Mouse (Mus musculus) liver, embryonic 16.5 days (tissue): ENCODE results near the gene Fam214a. TPM values are rescaled to one million over a fixed set of nuclear protein-coding genes. Genes with fewer than 3 reads are reported as not detected.

Experiments
- ATAC-seq: fragments of 200-750 bp; cut with Nextera tagmentation; 2 replicates; pipeline ENCODE4 v1.8.0; 2017; ENCODE audit warnings: low read depth, mild to moderate bottlenecking, moderate number of reproducible peaks, moderate library complexity
- H3K27ac ChIP-seq: fragments of 300-500 bp; sonication (generic); 2 replicates; pipeline ENCODE4 v1.5.1; 2014; ENCODE audit warnings: mild to moderate bottlenecking, low read length
- H3K27me3 ChIP-seq: fragments of 300-500 bp; sonication (generic); 2 replicates; pipeline ENCODE4 v1.6.1; 2014; ENCODE audit warnings: low read depth, low read length, mixed read lengths; ENCODE audit not compliant: control insufficient read depth, insufficient read depth
- H3K36me3 ChIP-seq: fragments of 300-500 bp; sonication (generic); 2 replicates; pipeline ENCODE4 v1.6.1; 2014; ENCODE audit warnings: mild to moderate bottlenecking; ENCODE audit not compliant: control insufficient read depth, insufficient read depth
- H3K4me1 ChIP-seq: fragments of 300-500 bp; sonication (generic); 2 replicates; pipeline ENCODE4 v1.6.1; 2014; ENCODE audit warnings: low read depth, low read length, mixed read lengths; ENCODE audit not compliant: control insufficient read depth
- H3K4me2 ChIP-seq: fragments of 300-500 bp; sonication (generic); 2 replicates; pipeline ENCODE4 v1.6.1; 2014; ENCODE audit warnings: low read depth, low read length, mixed read lengths
- H3K4me3 ChIP-seq: fragments of 300-500 bp; sonication (generic); 2 replicates; pipeline ENCODE4 v1.5.1; 2014; ENCODE audit warnings: low read depth, mild to moderate bottlenecking, low read length
- H3K9ac ChIP-seq: fragments of 300-500 bp; sonication (generic); 2 replicates; pipeline ENCODE4 v1.6.1; 2014; ENCODE audit warnings: low read depth, low read length
- H3K9me3 ChIP-seq: fragments of 300-500 bp; sonication (generic); replicated peaks from 2 replicates; pipeline ENCODE4 v1.6.1; 2016; ENCODE audit warnings: low read length; ENCODE audit not compliant: control insufficient read depth
- WGBS: fragments of 180-500 bp; shearing (Covaris S2); extraction: QIAGEN DNeasy Blood & Tissue Kit; methylation state at CpG from one replicate; pipeline ENCODE4 v1.1.7; 2014; ENCODE audit not compliant: insufficient replicate concordance; 5-methylcytosine and 5-hydroxymethylcytosine counted together
- polyA plus RNA-seq: library from polyadenylated mRNA; unstranded; fragments of >200 nt; fragmentation: Nextera tagmentation; extraction: Ambion mirVana; gene quantifications from 2 replicates; pipeline ENCODE4 v1.2.1, GENCODE M21; 2015

The Fam214a gene
- polyA plus RNA-seq, 1 experiment from 2014 or later = 2.7 TPM

DNA sequence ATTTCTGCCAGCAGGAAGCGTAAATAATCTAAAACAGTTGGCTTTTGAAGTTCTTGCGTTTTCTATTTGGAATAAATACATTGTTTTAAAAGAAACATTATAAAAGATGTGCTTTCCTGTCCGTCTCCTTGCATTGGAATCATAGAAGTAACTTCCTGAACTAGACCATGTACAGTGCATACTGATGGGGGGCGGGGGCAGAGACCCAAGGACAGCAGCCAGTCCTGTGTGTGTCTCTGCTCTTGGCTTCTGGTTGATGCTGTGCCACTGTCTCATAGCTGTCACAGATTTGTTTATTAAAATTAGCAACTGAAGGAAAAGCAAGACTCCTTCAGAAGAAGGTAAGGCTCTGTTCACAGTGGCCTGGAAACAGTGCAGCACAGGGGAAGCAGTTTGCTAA is 20.5 kb downstream of the Fam214a start:
- H3K4me3 ChIP-seq = no peak overlapping the region
- H3K4me2 ChIP-seq = no peak overlapping the region
- no peak overlapping the region for H3K9ac ChIP-seq
- H3K4me1 ChIP-seq = peaks cover 9% of the 10 kb centered on the region; the same call in 1 of the 2 replicates
- no peak overlapping the region for H3K27ac ChIP-seq
- H3K27me3 ChIP-seq = no peaks in the 10 kb centered on the region
- ATAC-seq = no peak
- H3K36me3 ChIP-seq = no peaks in the 10 kb centered on the region
- WGBS = 66% methylated on average over 4 of the region's 4 CpGs
- H3K9me3 ChIP-seq = no peaks in the 10 kb centered on the region

DNA sequence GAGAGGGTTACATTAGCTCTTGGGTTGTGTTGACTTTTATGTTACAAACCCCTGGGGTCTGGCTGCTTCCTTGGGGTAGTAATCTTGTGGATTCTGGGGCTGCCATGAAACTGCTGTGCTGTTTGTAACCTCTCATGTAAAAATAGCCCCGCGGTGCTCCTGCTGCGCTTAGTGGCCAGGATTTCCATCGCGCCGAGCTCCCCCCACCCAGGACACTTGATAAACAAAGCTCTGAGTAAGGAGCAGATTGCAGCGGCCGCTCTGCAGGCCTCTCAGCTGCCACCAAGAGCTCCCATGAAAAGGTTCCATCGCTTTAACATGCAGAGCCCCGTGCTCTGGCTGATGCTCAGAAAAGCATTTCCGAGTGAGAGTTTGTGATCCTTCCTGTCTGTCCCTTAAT is 22.1 kb downstream of the Fam214a start:
- 30% methylated on average over 11 of the region's 11 CpGs for WGBS

DNA sequence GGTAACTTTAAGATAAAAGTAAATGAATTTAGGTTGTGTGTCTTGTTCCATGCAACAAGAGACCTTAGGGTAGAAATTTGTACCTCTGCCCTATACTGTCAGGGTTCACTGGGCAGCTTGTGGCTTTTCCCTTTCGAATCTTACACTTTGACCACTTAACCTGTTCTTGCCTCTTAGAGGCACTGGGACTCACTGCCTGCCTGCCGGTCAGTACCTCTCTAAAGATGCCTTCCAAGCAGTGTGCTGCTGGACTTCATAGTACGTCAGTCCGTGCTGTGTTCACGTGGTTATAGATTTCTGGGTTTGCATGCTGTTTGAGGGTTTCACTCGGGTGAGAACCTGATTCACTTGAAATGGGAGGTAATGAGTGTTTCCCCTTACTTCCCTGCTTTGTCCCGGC is 22.7 kb downstream of the Fam214a start:
- Histone ChIP-seq H3K36me3 (no peaks in the 10 kb centered on the region), H3K27ac (peak overlapping the region; percentile 37; the same call in 1 of the 2 replicates), H3K4me3 (peak overlapping the region; percentile 56), H3K4me1 (peaks cover 9% of the 10 kb centered on the region; the same call in 1 of the 2 replicates), H3K9ac (no peak overlapping the region; the same call in 1 of the 2 replicates), H3K9me3 (no peaks in the 10 kb centered on the region), H3K4me2 (peak overlapping the region; percentile 61), H3K27me3 (no peaks in the 10 kb centered on the region)
- 19% methylated on average over 7 of the region's 7 CpGs for WGBS
- ATAC-seq = 0 out of 2 replicates have a peak, but pooled peaks have one; percentile 5

More for the DNA sequence above, 22.1 kb downstream of the Fam214a start:
- H3K9ac ChIP-seq = no peak overlapping the region
- no peaks in the 10 kb centered on the region for H3K9me3 ChIP-seq
- ATAC-seq = no peak
- peaks cover 9% of the 10 kb centered on the region; the same call in 1 of the 2 replicates for H3K4me1 ChIP-seq
- H3K27me3 ChIP-seq = no peaks in the 10 kb centered on the region
- H3K36me3 ChIP-seq = no peaks in the 10 kb centered on the region
- no peak overlapping the region for H3K4me2 ChIP-seq
- no peak overlapping the region for H3K27ac ChIP-seq
- no peak overlapping the region for H3K4me3 ChIP-seq

DNA sequence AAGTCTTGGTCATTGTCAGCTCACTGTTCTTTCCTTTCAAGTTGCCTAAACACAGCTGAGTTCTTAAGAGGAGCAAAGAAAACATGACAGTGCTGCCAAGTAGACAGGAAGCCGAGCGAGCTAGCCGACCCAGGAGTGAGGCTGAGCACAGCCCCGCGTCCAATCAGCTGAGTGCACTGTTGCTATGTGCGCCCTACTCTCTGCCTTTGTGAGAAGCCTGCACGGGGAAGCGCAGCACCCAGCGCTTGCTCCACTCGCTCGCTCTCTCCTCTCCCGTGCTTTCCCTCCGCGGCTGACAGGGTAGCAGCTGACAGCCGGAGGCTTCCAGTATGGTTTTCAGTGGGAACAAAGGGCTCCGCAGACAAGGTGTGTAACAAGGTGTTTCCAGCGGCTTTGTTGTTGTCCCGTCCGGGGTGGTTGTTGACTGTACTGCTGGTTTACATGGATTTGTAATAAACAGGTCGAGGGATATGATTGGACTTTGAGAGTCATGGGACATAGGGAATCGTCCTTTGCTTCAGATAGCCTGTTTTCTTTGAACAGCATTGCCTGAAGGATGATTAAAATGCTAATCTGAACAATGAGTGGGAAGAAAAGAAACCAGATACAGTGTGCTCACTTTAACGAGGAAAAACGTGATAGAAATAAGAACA is 23.4 kb downstream of the Fam214a start:
- peak; percentile 91 for ATAC-seq
- Histone ChIP-seq H3K4me1 (peaks cover 9% of the 10 kb centered on the region; the same call in 1 of the 2 replicates), H3K4me2 (peak overlapping the region; percentile 61), H3K9ac (peak overlapping the region; percentile 6; the same call in 1 of the 2 replicates), H3K27me3 (no peaks in the 10 kb centered on the region), H3K36me3 (no peaks in the 10 kb centered on the region), H3K9me3 (no peaks in the 10 kb centered on the region), H3K27ac (peak overlapping the region; percentile 46; the same call in 1 of the 2 replicates), H3K4me3 (peak overlapping the region; percentile 56)
- WGBS = under 1% methylated on average over 23 of the region's 23 CpGs

DNA sequence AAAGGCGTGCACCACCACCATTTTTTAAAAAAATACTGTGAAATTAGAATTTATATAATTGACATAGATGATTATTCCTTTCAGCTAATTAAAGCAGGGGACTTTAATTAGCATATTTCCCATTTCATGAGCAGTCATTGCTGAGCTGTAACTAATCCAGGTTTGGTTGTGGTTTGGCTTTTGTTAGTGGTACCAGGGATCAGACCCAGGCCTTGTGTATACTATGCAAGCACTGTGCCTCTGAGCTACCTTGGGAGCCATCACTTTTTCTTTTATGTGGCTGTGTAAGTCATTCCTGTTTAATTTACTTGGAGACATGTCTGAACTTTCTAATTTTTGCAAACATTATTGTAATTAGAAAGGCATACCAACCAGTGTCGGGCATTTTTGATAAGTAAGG is 24.6 kb downstream of the Fam214a start:
- no peaks in the 10 kb centered on the region for H3K36me3 ChIP-seq
- no peak overlapping the region for H3K4me3 ChIP-seq
- H3K27ac ChIP-seq = no peak overlapping the region
- H3K27me3 ChIP-seq = no peaks in the 10 kb centered on the region
- ATAC-seq = no peak
- no peak overlapping the region for H3K4me2 ChIP-seq
- no peak overlapping the region for H3K9ac ChIP-seq
- peaks cover 7% of the 10 kb centered on the region; the same call in 1 of the 2 replicates for H3K4me1 ChIP-seq
- H3K9me3 ChIP-seq = no peaks in the 10 kb centered on the region
- 70% methylated on average over 2 of the region's 2 CpGs for WGBS

DNA sequence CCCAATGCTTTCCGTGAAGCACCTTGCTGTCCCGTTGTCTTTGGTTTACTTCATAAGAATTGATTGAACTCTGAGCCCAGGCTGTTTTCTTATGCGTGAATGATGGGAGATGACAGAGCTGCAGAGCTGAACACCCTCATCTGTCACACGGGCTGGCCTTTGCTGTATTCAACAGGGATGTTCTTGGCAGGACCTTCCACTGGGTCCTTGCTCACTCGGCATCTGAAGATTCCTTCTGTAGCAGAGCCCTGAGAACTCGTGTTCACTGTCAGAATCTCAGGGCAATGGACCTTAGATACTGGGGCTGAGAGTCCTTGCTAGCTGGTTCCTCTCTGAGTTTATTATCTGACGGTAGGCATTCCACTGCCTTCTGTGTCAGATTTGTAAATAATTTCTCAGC is 25.3 kb downstream of the Fam214a start:
- H3K4me3 ChIP-seq = no peak overlapping the region
- ATAC-seq = no peak
- 59% methylated on average over 7 of the region's 7 CpGs for WGBS
- no peak overlapping the region for H3K9ac ChIP-seq
- peaks cover 7% of the 10 kb centered on the region; the same call in 1 of the 2 replicates for H3K4me1 ChIP-seq
- no peak overlapping the region for H3K27ac ChIP-seq
- H3K36me3 ChIP-seq = no peaks in the 10 kb centered on the region
- no peaks in the 10 kb centered on the region for H3K9me3 ChIP-seq
- no peak overlapping the region for H3K4me2 ChIP-seq
- no peaks in the 10 kb centered on the region for H3K27me3 ChIP-seq

DNA sequence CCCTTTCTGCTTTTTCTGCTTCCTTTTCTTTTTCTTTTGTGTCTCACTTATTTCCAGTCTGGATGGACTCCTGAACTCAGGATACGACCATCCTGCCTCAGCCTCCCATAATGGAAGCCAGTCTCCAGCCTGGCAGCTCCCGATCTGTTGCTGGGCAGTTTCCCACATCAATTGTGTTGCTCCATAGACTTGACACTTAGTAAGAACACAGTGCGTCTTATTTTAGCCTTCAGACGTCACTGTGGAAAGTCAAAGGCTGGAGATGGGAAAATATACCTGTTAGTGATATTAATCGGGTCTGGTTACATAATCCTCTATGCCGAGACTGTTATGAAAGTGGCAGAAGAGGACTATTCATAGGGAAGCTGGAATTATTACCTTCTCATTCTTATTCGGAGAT is 26.2 kb downstream of the Fam214a start:
- H3K4me2 ChIP-seq = no peak overlapping the region
- H3K9ac ChIP-seq = no peak overlapping the region
- H3K27me3 ChIP-seq = no peaks in the 10 kb centered on the region
- WGBS = 60% methylated on average over 7 of the region's 7 CpGs
- H3K4me1 ChIP-seq = peaks cover 7% of the 10 kb centered on the region; the same call in 1 of the 2 replicates
- H3K4me3 ChIP-seq = no peak overlapping the region
- H3K27ac ChIP-seq = no peak overlapping the region
- no peaks in the 10 kb centered on the region for H3K9me3 ChIP-seq
- no peaks in the 10 kb centered on the region for H3K36me3 ChIP-seq
- no peak for ATAC-seq

DNA sequence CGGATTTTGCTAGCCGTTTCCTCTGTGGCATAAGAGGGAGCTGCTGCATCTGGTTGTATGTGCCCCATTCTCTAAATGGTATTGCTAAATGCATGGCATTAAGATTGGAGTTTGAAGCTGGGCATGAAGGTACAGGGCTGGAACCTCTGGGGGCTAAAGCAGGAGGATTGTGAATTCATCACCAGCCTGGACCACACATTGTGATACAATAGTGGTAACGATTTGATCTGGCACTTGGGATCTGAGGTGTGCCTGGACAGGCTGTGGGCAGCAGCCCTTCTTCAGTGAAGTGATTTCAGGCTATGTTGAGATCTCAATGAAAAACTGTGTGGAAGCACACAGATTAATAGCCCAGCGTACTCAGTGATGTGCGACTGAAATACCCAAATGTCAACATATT is 26.7 kb downstream of the Fam214a start:
- no peak overlapping the region for H3K9ac ChIP-seq
- WGBS = 65% methylated on average over 5 of the region's 5 CpGs

DNA sequence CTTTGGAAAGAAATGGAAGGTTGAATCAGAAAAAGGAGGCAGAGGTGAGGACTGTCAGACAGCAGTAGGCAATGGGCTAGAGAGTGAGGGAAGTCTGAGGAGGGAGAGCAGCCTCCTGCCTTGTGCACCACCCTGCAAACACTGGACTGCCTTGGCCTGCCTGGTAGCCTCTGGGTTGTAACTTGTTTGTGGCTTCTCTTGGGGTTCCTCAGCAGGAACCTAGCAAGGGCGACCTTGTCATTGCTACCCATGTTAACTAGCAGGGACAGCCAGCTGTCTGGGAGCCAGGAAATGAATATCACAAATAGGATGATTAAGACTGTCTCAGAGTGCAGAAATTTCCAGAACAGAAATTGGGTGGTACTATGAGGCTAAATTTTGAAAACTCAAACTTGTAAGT is 27.2 kb downstream of the Fam214a start:
- Histone ChIP-seq H3K27ac (no peak overlapping the region), H3K4me3 (no peak overlapping the region), H3K4me2 (no peak overlapping the region), H3K36me3 (no peaks in the 10 kb centered on the region), H3K27me3 (no peaks in the 10 kb centered on the region), H3K4me1 (peaks cover 7% of the 10 kb centered on the region; the same call in 1 of the 2 replicates), H3K9me3 (no peaks in the 10 kb centered on the region), H3K9ac (no peak overlapping the region)
- ATAC-seq = no peak
- WGBS = 38% methylated on average over 1 of the region's 1 CpGs

More for the DNA sequence above, 26.7 kb downstream of the Fam214a start:
- Histone ChIP-seq H3K27ac (no peak overlapping the region), H3K4me3 (no peak overlapping the region), H3K4me2 (no peak overlapping the region), H3K4me1 (peaks cover 7% of the 10 kb centered on the region; the same call in 1 of the 2 replicates), H3K9me3 (no peaks in the 10 kb centered on the region), H3K27me3 (no peaks in the 10 kb centered on the region), H3K36me3 (no peaks in the 10 kb centered on the region)
- no peak for ATAC-seq
